Mouse (Mus musculus) urinary bladder, adult 2 months (tissue): ENCODE data around the gene Nt5dc1. TPM values are rescaled to one million over a fixed set of nuclear protein-coding genes. Genes with fewer than 3 reads are reported as not detected.
"Not testable (repeated sequence)": the region's sequence is repeated elsewhere in the genome, so short reads cannot be mapped to it uniquely, and the experiment has no call there.

Experiments
- DNase-seq: peaks from one replicate; pipeline ENCODE4 v3.0.0; 2022; ENCODE audit warnings: low spot score
- polyA plus RNA-seq: library from polyadenylated mRNA; depleted of rRNA; stranded (reverse); fragments of >200 nt; gene quantifications from 2 replicates; pipeline ENCODE4 v1.2.3, GENCODE M21; 2012; rRNA removed

Nt5dc1 gene
- polyA plus RNA-seq: 11.7 and 12.4 TPM in 2 replicates

GRCm38 (mm10) chr10:34418204-34418756 is at the start of gene Nt5dc1:
Gene Nt5dc1, minus strand, starts transcription at chr10:34418552.
- DNase-seq: peak; percentile 81

DNA sequence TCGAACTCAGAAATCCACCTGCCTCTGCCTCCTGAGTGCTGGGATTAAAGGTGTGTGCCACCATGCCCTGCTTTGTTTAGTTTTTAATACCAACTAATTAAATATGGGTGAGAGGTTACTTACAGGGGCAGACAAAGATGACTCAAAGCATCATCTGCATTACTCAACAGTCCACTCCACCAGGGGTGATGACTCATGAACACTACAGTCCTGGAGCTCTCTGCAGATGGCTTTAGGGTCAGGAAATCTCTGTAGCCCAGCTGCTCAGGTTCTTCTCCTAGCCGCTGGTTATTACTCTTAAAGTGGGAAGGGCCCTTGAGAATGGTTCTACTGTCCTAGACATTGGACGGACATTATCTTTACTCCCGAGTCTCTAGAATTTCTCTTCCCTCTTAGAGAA is 46.0 kb upstream of the Nt5dc1 start:
- DNase-seq: no peak

DNA sequence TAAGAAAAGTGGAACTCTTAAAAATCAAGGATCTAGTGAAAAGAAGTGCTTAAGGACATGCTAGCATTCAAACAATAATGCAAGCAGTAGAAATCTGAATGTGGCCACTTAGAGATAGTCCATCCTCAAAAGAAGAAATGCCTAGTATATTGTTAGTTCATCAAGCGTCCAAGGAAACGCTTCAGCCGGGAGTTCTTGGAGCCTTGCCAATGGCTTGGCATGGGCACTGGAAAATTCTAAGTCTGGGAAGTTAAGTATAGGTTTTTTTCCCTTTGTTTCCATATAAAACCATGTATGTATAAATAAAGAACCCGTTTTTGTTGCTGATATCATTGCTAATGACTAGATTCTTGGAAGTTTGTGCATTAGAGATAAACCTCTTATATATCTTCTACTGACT is 43.1 kb upstream of the Nt5dc1 start:
- DNase-seq: no peak

DNA sequence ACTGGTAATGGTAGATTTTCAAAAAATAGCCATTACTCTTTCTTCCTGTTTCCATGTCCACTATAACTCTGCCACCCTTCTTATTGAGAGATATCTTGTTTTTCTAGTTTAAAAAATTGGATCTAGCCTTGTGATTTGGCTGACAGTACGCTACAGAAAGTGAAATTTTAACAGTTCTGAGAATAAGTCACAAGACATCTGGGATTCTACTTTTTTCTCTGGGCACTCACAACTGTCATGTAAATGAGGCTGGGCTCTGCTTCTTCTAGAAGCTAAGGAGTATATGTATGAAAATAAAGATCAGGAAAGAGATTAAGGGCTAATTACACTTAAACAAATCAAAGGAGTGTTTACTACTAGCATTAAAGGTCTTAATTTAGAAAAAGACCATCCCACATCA is 31.1 kb upstream of the Nt5dc1 start:
- DNase-seq: no peak

GRCm38 (mm10) chr10:34434191-34434590 is 15.8 kb upstream of the Nt5dc1 start:
- not testable (repeated sequence) for DNase-seq

GRCm38 (mm10) chr10:34431783-34432182 is 13.4 kb upstream of the Nt5dc1 start:
- DNase-seq: no peak

DNA sequence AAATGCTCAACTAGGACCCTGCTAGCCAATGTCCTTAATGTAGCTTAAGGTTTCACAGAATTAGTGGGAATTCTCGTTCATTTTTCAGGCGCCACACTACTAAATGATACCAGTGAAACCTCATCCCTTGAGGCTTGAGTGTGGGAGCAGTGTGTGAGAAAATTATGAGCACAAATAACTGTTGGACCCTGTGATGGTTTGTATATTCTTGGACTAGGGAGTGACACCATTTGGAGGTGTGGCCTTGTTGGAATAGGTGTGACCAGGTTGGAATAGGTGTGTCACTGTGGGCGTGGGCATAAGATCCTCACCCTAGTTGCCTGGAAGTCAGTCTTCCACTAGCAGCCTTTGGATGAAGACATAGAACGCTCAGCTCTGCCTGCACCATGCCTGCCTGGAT is 442 bp upstream of the Nt5dc1 start:
- DNase-seq: not testable (repeated sequence)

DNA sequence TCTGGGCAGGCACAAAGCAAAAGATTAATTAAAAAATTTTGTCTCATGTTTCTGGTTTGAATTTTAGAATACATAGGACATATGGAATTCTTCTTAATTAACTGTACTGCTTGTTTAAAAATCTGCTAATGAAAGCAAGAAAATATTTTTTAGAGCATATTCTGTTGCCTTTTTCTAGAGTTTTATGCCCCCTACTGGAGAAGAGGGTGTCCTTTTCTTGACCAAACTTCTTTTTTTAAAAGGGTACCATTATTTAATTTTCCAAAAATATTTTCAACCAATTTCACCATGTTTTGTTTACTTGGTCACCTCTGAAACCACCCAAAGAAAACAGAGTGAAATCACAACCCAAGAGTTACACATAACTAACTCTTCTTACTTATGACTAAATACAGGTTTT is 19.1 kb downstream of the Nt5dc1 start:
- no peak for DNase-seq

DNA sequence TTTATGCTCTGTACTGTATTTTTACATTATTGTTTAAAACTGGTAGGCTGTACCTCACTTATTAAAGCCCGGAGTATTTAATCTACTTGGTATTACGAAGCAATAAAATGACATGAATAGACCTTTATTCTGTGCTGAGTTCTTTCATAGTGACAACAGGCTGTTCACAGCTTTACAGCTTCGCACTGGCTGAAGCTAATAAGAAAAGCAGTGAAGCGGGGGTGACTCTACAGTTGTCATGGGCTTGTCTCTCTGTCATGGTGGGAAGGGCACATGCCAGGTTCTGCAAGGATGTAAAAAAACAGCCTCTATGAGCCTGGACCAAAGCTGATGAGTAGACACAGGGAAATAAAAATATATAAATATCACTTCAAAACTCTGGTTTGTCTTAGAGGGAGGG is 21.4 kb downstream of the Nt5dc1 start:
- no peak for DNase-seq

- DNase-seq: no peak
These were observed 28.7 kb downstream of the Nt5dc1 start, which contains the start of gene Col10a1 for GRCm38 (mm10) chr10:34389681-34390080. Gene Col10a1, plus strand, starts transcription at chr10:34389981.

- DNase-seq: no peak
These were observed 32.7 kb downstream of the Nt5dc1 start for GRCm38 (mm10) chr10:34385636-34386035.

GRCm38 (mm10) chr10:34373332-34373731 is 45.0 kb downstream of the Nt5dc1 start:
- no peak for DNase-seq

DNA sequence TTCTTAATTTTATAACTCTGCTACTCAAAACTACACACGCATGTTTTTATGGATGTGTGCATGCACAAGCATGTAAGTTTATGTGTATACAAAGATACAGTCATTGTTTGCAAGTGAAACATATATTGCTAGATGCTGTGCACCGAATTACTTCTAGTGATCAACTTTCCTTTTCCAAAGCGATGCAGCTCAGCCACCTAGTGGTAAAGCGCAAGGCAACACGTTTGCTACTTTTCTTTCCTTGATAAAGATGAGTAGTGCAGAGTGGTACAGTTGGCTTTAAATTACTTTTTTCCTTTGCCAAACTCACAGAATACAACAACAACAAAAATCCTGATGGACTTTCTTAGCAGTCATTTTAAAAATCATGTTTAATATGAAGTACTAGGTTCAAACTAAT is 50.2 kb downstream of the Nt5dc1 start:
- no peak for DNase-seq

DNA sequence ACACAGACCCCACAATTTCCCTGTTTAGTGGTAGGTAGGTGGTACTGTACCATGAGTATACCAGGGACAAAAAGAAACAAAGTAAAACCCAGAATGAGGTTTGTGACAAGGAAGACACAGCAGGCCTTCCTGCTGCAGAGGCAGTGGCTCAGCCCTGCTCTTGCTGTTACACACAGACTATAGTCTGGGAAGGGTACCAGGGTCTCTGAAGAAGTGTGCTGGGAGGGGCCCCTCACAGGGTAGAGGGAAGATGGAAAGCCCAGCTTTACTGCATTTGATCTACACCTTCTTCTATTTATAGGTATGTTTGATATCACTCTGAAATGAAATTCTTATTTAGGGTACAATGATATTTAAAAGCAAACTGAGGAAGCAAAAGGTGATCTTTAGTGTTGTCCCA is 54.6 kb downstream of the Nt5dc1 start:
- no peak for DNase-seq

- no peak for DNase-seq
These were observed 60.1 kb downstream of the Nt5dc1 start for GRCm38 (mm10) chr10:34358263-34358662.

DNA sequence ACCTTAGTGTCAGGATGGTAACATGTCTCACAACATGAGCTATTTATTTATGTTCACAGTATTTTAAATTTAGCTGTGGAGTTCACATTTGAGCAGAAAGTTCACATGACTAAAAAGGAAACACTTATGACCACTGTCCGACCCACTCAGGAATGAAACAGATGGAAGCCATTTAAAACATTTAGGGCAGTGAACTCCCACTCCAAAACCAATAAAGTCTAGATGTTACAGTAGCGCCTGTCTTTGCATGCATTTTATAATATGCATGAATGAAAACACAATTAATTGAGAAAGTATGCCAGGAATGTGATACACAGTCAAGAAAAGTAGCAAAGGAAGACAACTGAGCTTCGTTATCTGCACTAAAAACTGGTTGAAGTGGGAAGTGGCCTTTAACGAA is 66.2 kb downstream of the Nt5dc1 start:
- DNase-seq: no peak

GRCm38 (mm10) chr10:34341886-34342285 is 76.5 kb downstream of the Nt5dc1 start:
- no peak for DNase-seq

DNA sequence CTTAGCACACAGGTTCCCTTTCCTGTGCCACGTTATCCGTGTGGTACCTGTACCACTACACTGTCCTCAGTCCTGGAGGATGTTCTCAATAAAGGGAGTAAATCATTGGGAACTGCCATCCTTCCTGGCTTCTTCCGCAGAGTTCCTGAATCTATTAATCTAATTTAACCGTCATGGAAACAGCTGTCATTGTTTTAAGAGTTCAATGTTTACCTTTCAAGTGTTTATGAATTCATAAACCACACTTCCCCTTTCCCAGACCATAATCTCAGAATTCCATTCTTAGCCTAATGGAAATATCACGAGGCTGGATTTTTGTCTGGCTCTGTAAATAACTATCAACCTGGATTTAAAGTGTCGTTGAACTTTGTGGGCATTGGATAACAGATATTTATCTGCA is 77.3 kb downstream of the Nt5dc1 start:
- DNase-seq: no peak

GRCm38 (mm10) chr10:34328310-34328709 is 90.0 kb downstream of the Nt5dc1 start:
- no peak for DNase-seq

GRCm38 (mm10) chr10:34327144-34327543 is 91.2 kb downstream of the Nt5dc1 start:
- DNase-seq: no peak

DNA sequence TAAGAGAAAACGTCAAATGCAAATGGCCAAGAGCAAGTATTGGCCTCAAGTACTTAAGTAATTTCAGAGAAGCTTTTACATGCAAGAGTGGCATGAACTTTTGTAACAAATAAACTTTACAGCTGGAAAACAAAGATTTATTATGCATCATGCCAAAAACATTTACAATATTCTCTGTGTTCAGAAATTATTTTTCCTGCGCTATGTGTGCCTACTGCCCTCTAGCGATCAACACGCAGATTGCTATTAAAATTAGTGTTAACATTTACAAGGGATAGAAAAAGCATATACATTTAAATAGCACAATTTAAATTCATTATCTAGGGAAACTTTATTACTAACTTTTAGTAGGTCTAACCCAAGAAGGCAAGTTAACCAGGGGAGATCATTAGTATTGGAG is 91.7 kb downstream of the Nt5dc1 start:
- no peak for DNase-seq

DNA sequence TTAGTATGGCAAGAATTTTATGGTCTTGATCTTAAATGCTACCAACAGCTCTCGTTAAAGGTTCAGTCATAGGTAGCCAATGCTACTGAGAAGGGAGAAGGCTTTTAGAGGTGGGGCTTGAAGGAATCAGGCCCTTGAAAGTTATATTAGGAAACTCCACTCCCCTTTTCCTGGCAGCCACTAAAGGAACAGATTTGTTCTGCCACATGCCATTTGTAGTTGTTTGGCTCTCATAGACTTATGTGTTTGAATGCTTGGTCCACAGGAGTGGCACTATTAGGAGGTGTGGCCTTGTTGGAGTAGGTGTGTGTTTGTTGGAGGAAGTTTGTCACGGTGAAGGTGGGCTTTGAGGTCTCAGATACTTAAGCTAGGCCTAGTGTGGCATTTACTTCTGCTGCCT is 97.5 kb downstream of the Nt5dc1 start:
- DNase-seq: no peak

- no peak for DNase-seq
These were observed 101.1 kb downstream of the Nt5dc1 start for GRCm38 (mm10) chr10:34317217-34317606.

DNA sequence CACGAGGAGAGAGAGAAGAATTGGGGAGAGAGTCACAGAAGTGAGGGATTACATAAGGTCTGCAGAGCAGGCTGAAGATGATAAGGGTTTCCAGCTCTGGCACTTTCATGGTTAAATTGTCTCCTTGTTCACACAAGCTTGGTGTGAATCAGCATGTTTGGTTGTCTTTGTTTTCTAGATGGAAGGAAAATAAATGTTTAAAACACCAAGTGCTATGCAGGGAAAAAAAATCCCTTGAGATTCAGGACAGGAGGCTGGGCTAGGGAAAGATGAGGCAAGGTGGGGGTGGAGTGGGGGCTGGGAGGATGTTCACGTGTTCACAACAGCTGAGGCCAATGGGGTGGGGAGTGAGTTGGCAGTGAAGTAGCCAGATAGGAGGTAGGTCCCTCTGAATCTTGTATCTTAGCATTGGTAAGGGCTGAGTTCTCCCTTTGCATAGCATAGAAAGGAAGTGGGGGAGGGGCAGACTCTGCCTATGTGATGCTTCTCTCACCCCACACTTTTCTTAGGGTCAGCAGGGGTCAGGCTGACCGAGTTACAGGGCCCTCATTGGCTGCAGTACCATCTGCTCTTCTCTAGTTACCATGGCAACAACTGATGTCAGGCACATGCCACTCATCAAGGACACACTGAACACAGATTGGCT is 101.7 kb downstream of the Nt5dc1 start:
- no peak for DNase-seq
